Mouse (Mus musculus): Measurements from ENCODE around the gene Nav2. TPM values are rescaled to one million over a fixed set of nuclear protein-coding genes. Genes with fewer than 3 reads are reported as not detected.

Nav2 gene
- total and polyA plus RNA-seq, 3 experiments, result 2.0 to 2.7 TPM; not detected in 1

GRCm38 (mm10) chr7:49336725-49337124 is 428.2 kb downstream of the Nav2 start:
- Histone ChIP-seq H3K27ac (ENCODE audit: control insufficient read depth, low read depth, low read length) (no peak overlapping the region), H3K27me3 (ENCODE audit: control insufficient read depth in 1 of 2, insufficient read depth in 2 of 2, low read length in 2 of 2) (no peaks in the 10 kb centered on the region), H3K79me2 (ENCODE audit: control insufficient read depth, insufficient read depth, low read length, poor library complexity) (no peaks in the 10 kb centered on the region), H3K9me3 (replicated peaks; ENCODE audit: insufficient read depth, low read length) (no peaks in the 10 kb centered on the region), H3K9ac (ENCODE audit: control insufficient read depth, low read depth, low read length, poor library complexity, severe bottlenecking) (no peak overlapping the region), H3K36me3 (ENCODE audit: control insufficient read depth in 1 of 2, insufficient read depth in 2 of 2, low read length in 2 of 2) (peaks cover 0 to 6% of the 10 kb centered on the region in 2 experiments; a peak in 2 of 4 replicates), H3K4me3 (ENCODE audit: control insufficient read depth in 1 of 2, insufficient read depth in 1 of 2, low read depth in 2 of 2, low read length in 2 of 2) (no peak overlapping the region), H3K4me1 (ENCODE audit: control insufficient read depth in 1 of 2, insufficient read depth in 2 of 2, low read length in 2 of 2) (peaks cover 4 to 13% of the 10 kb centered on the region in 2 experiments; a peak in 3 of 4 replicates)
- TF ChIP-seq BHLHE40 (IDR thresholded peaks at IDR 0.05; ENCODE audit: borderline replicate concordance, low read depth, low read length), result no peak
- TF ChIP-seq UBTF (IDR thresholded peaks at IDR 0.05; ENCODE audit: borderline replicate concordance, insufficient read depth, low read depth, low read length), result no peak
- no peak for TF ChIP-seq SIN3A (IDR thresholded peaks at IDR 0.05; ENCODE audit: low read length)
- no peak for TF ChIP-seq TCF12 (IDR thresholded peaks at IDR 0.05; ENCODE audit: low read depth, low read length)
- TF ChIP-seq TAL1 (IDR thresholded peaks at IDR 0.05; ENCODE audit: low read length), result no peak
- TF ChIP-seq EP300 (IDR thresholded peaks at IDR 0.05; ENCODE audit: low read depth in 1 of 2, low read length in 2 of 2), result no peak
- no peak for TF ChIP-seq MAX (IDR thresholded peaks at IDR 0.05; ENCODE audit: low read length)
- TF ChIP-seq MYB (IDR thresholded peaks at IDR 0.05; ENCODE audit: low read depth, low read length), result no peak
- TF ChIP-seq MXI1 (IDR thresholded peaks at IDR 0.05; ENCODE audit: low read depth, low read length), result no peak
- no peak for TF ChIP-seq POLR2AphosphoS2 (IDR thresholded peaks at IDR 0.05; ENCODE audit: low read length)
- no peak for TF ChIP-seq ZKSCAN1 (IDR thresholded peaks at IDR 0.05; ENCODE audit: low read depth, low read length)
- no peak for TF ChIP-seq MEF2A (IDR thresholded peaks at IDR 0.05; ENCODE audit: extremely low read depth, insufficient replicate concordance, low read depth, low read length, poor library complexity, severe bottlenecking)
- no peak for TF ChIP-seq MAZ (IDR thresholded peaks at IDR 0.05; ENCODE audit: low read depth, low read length)
- no peak for TF ChIP-seq ETS1 (IDR thresholded peaks at IDR 0.05; ENCODE audit: low read depth, low read length)
- no peak for TF ChIP-seq ZNF384 (IDR thresholded peaks at IDR 0.05; ENCODE audit: low read depth, low read length)
- no peak for TF ChIP-seq HCFC1 (IDR thresholded peaks at IDR 0.05; ENCODE audit: low read depth, low read length)
- no peak for TF ChIP-seq JUND (IDR thresholded peaks at IDR 0.05; ENCODE audit: low read depth, low read length)
- TF ChIP-seq GABPA (IDR thresholded peaks at IDR 0.05; ENCODE audit: low read depth, low read length), result no peak
- DNase-seq (ENCODE audit: low read depth, low spot score), result no peak

GRCm38 (mm10) chr7:49337710-49338109 is 429.2 kb downstream of the Nav2 start:
- H3K9me3 ChIP-seq (replicated peaks; ENCODE audit: insufficient read depth, low read length), result no peaks in the 10 kb centered on the region
- no peak for TF ChIP-seq MAX (IDR thresholded peaks at IDR 0.05; ENCODE audit: low read length)
- no peak for TF ChIP-seq ELF1 (IDR thresholded peaks at IDR 0.05; ENCODE audit: low read depth, low read length)
- TF ChIP-seq MEF2A (IDR thresholded peaks at IDR 0.05; ENCODE audit: extremely low read depth, insufficient replicate concordance, low read depth, low read length, poor library complexity, severe bottlenecking), result no peak
- no peak for TF ChIP-seq SMC3 (IDR thresholded peaks at IDR 0.05; ENCODE audit: low read depth, low read length)
- TF ChIP-seq GATA1 (IDR thresholded peaks at IDR 0.05; ENCODE audit: low read depth, low read length), result no peak
- TF ChIP-seq GABPA (IDR thresholded peaks at IDR 0.05; ENCODE audit: low read depth, low read length), result no peak
- no peak for TF ChIP-seq CHD1 (IDR thresholded peaks at IDR 0.05; ENCODE audit: low read depth, low read length)
- TF ChIP-seq NELFE (IDR thresholded peaks at IDR 0.05; ENCODE audit: low read depth, low read length), result no peak
- no peak for TF ChIP-seq JUND (IDR thresholded peaks at IDR 0.05; ENCODE audit: low read depth, low read length)
- TF ChIP-seq RCOR1 (IDR thresholded peaks at IDR 0.05; ENCODE audit: low read depth, low read length), result no peak
- no peak for TF ChIP-seq RAD21 (IDR thresholded peaks at IDR 0.05; ENCODE audit: low read depth, low read length)
- TF ChIP-seq UBTF (IDR thresholded peaks at IDR 0.05; ENCODE audit: borderline replicate concordance, insufficient read depth, low read depth, low read length), result no peak
- no peak for TF ChIP-seq USF2 (IDR thresholded peaks at IDR 0.05; ENCODE audit: borderline replicate concordance in 1 of 2, insufficient read depth in 1 of 2, low read depth in 1 of 2, low read length in 2 of 2)
- no peak for TF ChIP-seq MYC (IDR thresholded peaks at IDR 0.05; ENCODE audit: low read depth, low read length)
- TF ChIP-seq TBP (IDR thresholded peaks at IDR 0.05; ENCODE audit: low read depth, low read length), result no peak
- no peak for TF ChIP-seq CTCF (IDR thresholded peaks at IDR 0.05 in 2 of 3, conservative IDR thresholded peaks at IDR 0.05 in 1 of 3; ENCODE audit: control insufficient read depth in 1 of 3, insufficient read depth in 1 of 3, low read depth in 2 of 3, low read length in 3 of 3, poor library complexity in 1 of 3, severe bottlenecking in 1 of 3)
- TF ChIP-seq EP300 (IDR thresholded peaks at IDR 0.05; ENCODE audit: low read depth in 1 of 2, low read length in 2 of 2), result no peak
- no peak overlapping the region for H3K27ac ChIP-seq (ENCODE audit: control insufficient read depth, low read depth, low read length)
- H3K36me3 ChIP-seq (ENCODE audit: control insufficient read depth in 1 of 2, insufficient read depth in 2 of 2, low read length in 2 of 2), result peaks cover 0 to 6% of the 10 kb centered on the region in 2 experiments; a peak in 2 of 4 replicates
- peaks cover 4 to 13% of the 10 kb centered on the region in 2 experiments; a peak in 3 of 4 replicates for H3K4me1 ChIP-seq (ENCODE audit: control insufficient read depth in 1 of 2, insufficient read depth in 2 of 2, low read length in 2 of 2)
- H3K4me3 ChIP-seq (ENCODE audit: control insufficient read depth in 1 of 2, insufficient read depth in 1 of 2, low read depth in 2 of 2, low read length in 2 of 2), result no peak overlapping the region
- H3K9ac ChIP-seq (ENCODE audit: control insufficient read depth, low read depth, low read length, poor library complexity, severe bottlenecking), result no peak overlapping the region
- no peaks in the 10 kb centered on the region for H3K27me3 ChIP-seq (ENCODE audit: control insufficient read depth in 1 of 2, insufficient read depth in 2 of 2, low read length in 2 of 2)
- peak; percentile 15 for DNase-seq (ENCODE audit: low read depth, low spot score)
- no peaks in the 10 kb centered on the region for H3K79me2 ChIP-seq (ENCODE audit: control insufficient read depth, insufficient read depth, low read length, poor library complexity)

Measured in MEL (cell line).